Mouse (Mus musculus) myocyte (in vitro differentiated cells): ENCODE data around the gene Camk2n2.

Experiments used
- E2F4 ChIP-seq: IDR thresholded peaks from one replicate; pipeline ENCODE4 v1.6.1; 2011; ENCODE audit warnings: mild to moderate bottlenecking, control low read depth, moderate library complexity; ENCODE audit not compliant: insufficient read depth
- MYOD1 ChIP-seq, 3 experiments: IDR thresholded peaks; one replicate each; pipeline ENCODE4 v1.6.1; 2011; ENCODE audit warnings: control low read depth in 2 of 3, low read depth in 2 of 3, mild to moderate bottlenecking in 2 of 3, moderate library complexity in 1 of 3; ENCODE audit not compliant: insufficient read length in 2 of 3, control insufficient read depth in 1 of 3
- POLR2A ChIP-seq: IDR thresholded peaks from one replicate; pipeline ENCODE4 v1.6.1; 2011; ENCODE audit warnings: low read depth, mild to moderate bottlenecking, control low read depth, moderate library complexity; ENCODE audit not compliant: insufficient read length
- TCF3 ChIP-seq: IDR thresholded peaks from one replicate; pipeline ENCODE4 v1.6.1; 2011; ENCODE audit warnings: low read depth, control low read depth; ENCODE audit not compliant: insufficient read length
- USF1 ChIP-seq: IDR thresholded peaks from one replicate; pipeline ENCODE4 v1.6.1; 2011; ENCODE audit warnings: low read depth, mild to moderate bottlenecking, control low read depth, moderate library complexity

GRCm38 (mm10) chr16:20629731-20630634 lies 8.9 kb upstream of the Camk2n2 start, which contains the start of gene Ece2:
- peak; percentile 64 for TF ChIP-seq POLR2A
- TF ChIP-seq E2F4, result no peak
- no peak for TF ChIP-seq USF1
- no peak for TF ChIP-seq MYOD1 (IDR thresholded peaks at IDR 0.05; ENCODE audit: control insufficient read depth in 1 of 3, insufficient read length in 2 of 3, low read depth in 2 of 3)
- no peak for TF ChIP-seq TCF3
